Mouse (Mus musculus) limb, embryonic 13.5 days (tissue): Measurements from ENCODE around the gene Btf3l4. TPM values are rescaled to one million over a fixed set of nuclear protein-coding genes. Genes with fewer than 3 reads are reported as not detected.

Experiments used
- polyA plus RNA-seq: library from polyadenylated mRNA; unstranded; fragments of >200 nt; fragmentation: Nextera tagmentation; extraction: Ambion mirVana; gene quantifications from 2 replicates; pipeline ENCODE4 v1.2.1, GENCODE M21; 2015

Gene Btf3l4
- polyA plus RNA-seq, 1 experiment from 2014 or later, result 198 TPM

Other genes starting within 250 kb of the Btf3l4 start
- 30.0 and 33.0 TPM in 2 replicates for gene Cc2d1b, start 213.7 kb downstream of the Btf3l4 start, polyA plus RNA-seq
- gene 3110021N24Rik, start 114.0 kb downstream of the Btf3l4 start, polyA plus RNA-seq, result 2.0 and 3.4 TPM in 2 replicates
- gene Zfyve9, start 52.8 kb downstream of the Btf3l4 start, polyA plus RNA-seq, result 5.7 and 6.7 TPM in 2 replicates
- 115 and 121 TPM in 2 replicates for gene Txndc12, start 987 bp upstream of the Btf3l4 start, polyA plus RNA-seq
- gene Kti12, start 14.2 kb upstream of the Btf3l4 start, polyA plus RNA-seq, result 49.6 and 50.5 TPM in 2 replicates
- gene A730015C16Rik, start 15.0 kb upstream of the Btf3l4 start, polyA plus RNA-seq, result 1.5 and 1.6 TPM in 2 replicates
- gene Rab3b, start 45.4 kb upstream of the Btf3l4 start, polyA plus RNA-seq, result 18.0 and 19.7 TPM in 2 replicates
- 76.2 TPM in 2 replicates for gene Nrd1, start 167.0 kb upstream of the Btf3l4 start, polyA plus RNA-seq